Mouse (Mus musculus) right cerebral cortex, adult 18-20 months (tissue): ENCODE results near the gene Timm10b.

Experiments used
- DNase-seq: peaks from one replicate; pipeline ENCODE4 v3.0.0; 2022; ENCODE audit warnings: mixed read lengths

Gene Timm10b

GRCm38 (mm10) chr7:105641936-105642335 lies 2.1 kb downstream of the Timm10b start:
- no peak for DNase-seq

DNA sequence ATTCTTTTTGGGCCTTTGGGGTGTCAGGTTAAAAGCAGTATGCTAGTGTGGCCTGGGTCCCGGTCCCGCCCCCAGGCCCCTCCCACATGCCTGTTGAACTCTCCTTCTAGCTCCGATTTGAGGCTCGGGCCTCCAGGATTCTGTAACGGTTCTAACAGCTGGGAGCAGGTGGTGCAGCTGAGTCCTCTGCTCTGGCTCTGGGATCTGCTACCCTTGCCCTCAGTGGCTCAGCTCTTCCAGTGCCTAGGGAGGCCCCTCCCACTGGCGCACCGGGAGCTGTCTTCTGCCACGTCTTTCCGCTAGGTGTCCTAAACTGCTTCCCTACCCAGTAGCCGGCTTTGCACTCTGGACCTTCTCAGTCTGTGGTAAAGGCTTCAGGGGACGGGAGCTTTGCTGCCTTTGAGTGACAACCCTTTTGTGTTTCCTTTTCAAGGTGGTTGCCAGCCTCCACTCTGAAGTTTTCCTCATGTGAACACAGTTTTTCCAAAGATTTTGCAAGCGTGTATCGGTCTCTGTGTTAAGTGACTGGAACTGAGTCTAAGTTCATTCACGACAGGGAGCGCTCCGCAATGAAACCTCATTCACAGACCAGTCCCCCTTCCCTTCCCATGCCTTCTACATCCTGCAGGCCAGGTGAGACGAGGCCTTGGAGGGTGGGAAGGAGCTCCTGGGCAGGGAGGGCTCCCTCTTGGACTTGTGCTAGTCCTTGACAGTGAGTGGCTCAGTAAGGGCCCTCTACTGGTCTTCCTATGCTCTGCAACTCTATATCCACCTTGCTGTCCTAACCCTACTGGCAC lies 11.0 kb downstream of the Timm10b start, which contains the start of gene Dnhd1:
Dnhd1 (plus strand) TSS at position 189 of the 797 bp plus-strand sequence.
- peak; percentile 68 for DNase-seq

GRCm38 (mm10) chr7:105685541-105686197 lies 45.8 kb downstream of the Timm10b start:
- no peak for DNase-seq

DNA sequence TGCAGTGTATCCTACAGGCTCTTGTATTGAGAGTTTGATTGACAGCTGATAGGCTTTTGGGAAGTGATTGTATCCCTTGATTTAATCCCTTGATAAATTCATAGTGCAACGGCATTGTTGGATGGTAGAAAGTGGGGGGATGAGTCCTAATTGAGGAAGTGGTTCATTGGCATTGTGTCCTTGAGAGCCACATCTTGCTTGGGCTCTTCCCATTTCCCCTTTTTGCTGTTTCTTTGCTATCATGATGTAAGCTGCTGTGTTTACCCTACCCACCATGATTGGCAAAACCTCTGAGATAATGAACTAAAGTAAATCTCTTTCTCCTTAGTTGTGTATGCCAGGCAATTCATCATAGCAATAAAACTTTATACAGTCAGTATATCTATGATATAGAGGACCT lies 51.0 kb downstream of the Timm10b start:
- DNase-seq = no peak
